Mouse (Mus musculus): ENCODE data around the gene Srpk1. TPM values are rescaled to one million over a fixed set of nuclear protein-coding genes. Genes with fewer than 3 reads are reported as not detected.
A peak's percentile ranks its signal among the peaks of the same experiment; 100 is the strongest.

Srpk1 gene
- total and polyA plus RNA-seq, 3 experiments: 119 to 211 (median 125) TPM

DNA sequence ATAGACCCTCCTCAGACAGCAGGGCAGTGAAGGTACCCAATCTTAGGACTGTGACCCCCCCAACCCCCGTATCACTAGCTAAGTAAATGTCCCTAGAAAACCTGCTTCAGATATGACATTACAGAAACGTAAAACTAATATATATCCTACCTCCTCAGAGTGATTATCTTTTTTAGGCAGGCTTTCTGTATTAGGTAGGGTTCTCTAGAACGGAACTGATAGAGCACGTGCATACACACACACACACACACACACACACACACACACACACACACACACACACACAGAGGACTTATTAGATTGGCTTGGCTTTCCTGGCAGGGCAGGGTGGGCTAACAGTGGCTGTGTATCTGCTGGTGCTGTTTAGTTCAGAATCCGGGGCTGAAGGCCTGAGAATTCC, 13.3 kb upstream of the Srpk1 start:
- Histone ChIP-seq H3K79me2 (ENCODE audit: control insufficient read depth, insufficient read depth, low read length, poor library complexity) (no peaks in the 10 kb centered on the region), H3K9me3 (replicated peaks; ENCODE audit: insufficient read depth, low read length) (no peaks in the 10 kb centered on the region), H3K9ac (ENCODE audit: control insufficient read depth, low read depth, low read length, poor library complexity, severe bottlenecking) (peak overlapping the region; percentile 51), H3K27ac (ENCODE audit: control insufficient read depth, low read depth, low read length) (peak overlapping the region; percentile 76), H3K36me3 (ENCODE audit: control insufficient read depth in 1 of 2, insufficient read depth in 2 of 2, low read length in 2 of 2) (peaks cover 0 to 50% of the 10 kb centered on the region in 2 experiments; a peak in 2 of 4 replicates), H3K27me3 (ENCODE audit: control insufficient read depth in 1 of 2, insufficient read depth in 2 of 2, low read length in 2 of 2) (no peaks in the 10 kb centered on the region), H3K4me3 (ENCODE audit: control insufficient read depth in 1 of 2, insufficient read depth in 1 of 2, low read depth in 2 of 2, low read length in 2 of 2) (no peak overlapping the region), H3K4me1 (ENCODE audit: control insufficient read depth in 1 of 2, insufficient read depth in 2 of 2, low read length in 2 of 2) (peaks cover 43 to 49% of the 10 kb centered on the region in 2 experiments)
- TF ChIP-seq MYB (IDR thresholded peaks at IDR 0.05; ENCODE audit: low read depth, low read length) (no peak), BHLHE40 (IDR thresholded peaks at IDR 0.05; ENCODE audit: borderline replicate concordance, low read depth, low read length) (peak; percentile 100), MXI1 (IDR thresholded peaks at IDR 0.05; ENCODE audit: low read depth, low read length) (peak; percentile 84), EP300 (IDR thresholded peaks at IDR 0.05; ENCODE audit: low read depth in 1 of 2, low read length in 2 of 2) (peak; percentile 84 to 91), NRF1 (IDR thresholded peaks at IDR 0.05; ENCODE audit: insufficient read depth, low read depth, low read length, poor library complexity, severe bottlenecking) (no peak), ETS1 (IDR thresholded peaks at IDR 0.05; ENCODE audit: low read depth, low read length) (peak; percentile 89), TAL1 (IDR thresholded peaks at IDR 0.05; ENCODE audit: low read length) (peak; percentile 83), USF2 (IDR thresholded peaks at IDR 0.05; ENCODE audit: borderline replicate concordance in 1 of 2, insufficient read depth in 1 of 2, low read depth in 1 of 2, low read length in 2 of 2) (no peak), E2F4 (IDR thresholded peaks at IDR 0.05; ENCODE audit: borderline replicate concordance, low read depth, low read length) (no peak), MEF2A (IDR thresholded peaks at IDR 0.05; ENCODE audit: extremely low read depth, insufficient replicate concordance, low read depth, low read length, poor library complexity, severe bottlenecking) (0 out of 2 replicates have a peak, but pooled peaks have one; percentile 5), GATA1 (IDR thresholded peaks at IDR 0.05; ENCODE audit: low read depth, low read length) (peak; percentile 82), POLR2AphosphoS2 (IDR thresholded peaks at IDR 0.05; ENCODE audit: low read length) (no peak), MYC (IDR thresholded peaks at IDR 0.05; ENCODE audit: low read depth, low read length) (peak; percentile 84), MAX (IDR thresholded peaks at IDR 0.05; ENCODE audit: low read length) (peak; percentile 73; the same call in 1 of the 2 replicates), CHD2 (IDR thresholded peaks at IDR 0.05; ENCODE audit: low read length) (no peak), USF1 (IDR thresholded peaks at IDR 0.05; ENCODE audit: low read depth, low read length) (peak; percentile 71; the same call in 1 of the 2 replicates), RCOR1 (IDR thresholded peaks at IDR 0.05; ENCODE audit: low read depth, low read length) (peak; percentile 86), KAT2A (conservative IDR thresholded peaks at IDR 0.05; ENCODE audit: low read depth, low read length) (no peak), TCF12 (IDR thresholded peaks at IDR 0.05; ENCODE audit: low read depth, low read length) (peak; percentile 94), HCFC1 (IDR thresholded peaks at IDR 0.05; ENCODE audit: low read depth, low read length) (0 out of 2 replicates have a peak, but pooled peaks have one; percentile 25), ZKSCAN1 (IDR thresholded peaks at IDR 0.05; ENCODE audit: low read depth, low read length) (no peak), MAZ (IDR thresholded peaks at IDR 0.05; ENCODE audit: low read depth, low read length) (peak; percentile 62; the same call in 1 of the 2 replicates), SIN3A (IDR thresholded peaks at IDR 0.05; ENCODE audit: low read length) (peak; percentile 75), JUND (IDR thresholded peaks at IDR 0.05; ENCODE audit: low read depth, low read length) (no peak)
- peak; percentile 75 for DNase-seq (ENCODE audit: low read depth, low spot score)

All from MEL (cell line).